ENCODE assay signal across 8 mouse cellular contexts in the genomic region with DNA sequence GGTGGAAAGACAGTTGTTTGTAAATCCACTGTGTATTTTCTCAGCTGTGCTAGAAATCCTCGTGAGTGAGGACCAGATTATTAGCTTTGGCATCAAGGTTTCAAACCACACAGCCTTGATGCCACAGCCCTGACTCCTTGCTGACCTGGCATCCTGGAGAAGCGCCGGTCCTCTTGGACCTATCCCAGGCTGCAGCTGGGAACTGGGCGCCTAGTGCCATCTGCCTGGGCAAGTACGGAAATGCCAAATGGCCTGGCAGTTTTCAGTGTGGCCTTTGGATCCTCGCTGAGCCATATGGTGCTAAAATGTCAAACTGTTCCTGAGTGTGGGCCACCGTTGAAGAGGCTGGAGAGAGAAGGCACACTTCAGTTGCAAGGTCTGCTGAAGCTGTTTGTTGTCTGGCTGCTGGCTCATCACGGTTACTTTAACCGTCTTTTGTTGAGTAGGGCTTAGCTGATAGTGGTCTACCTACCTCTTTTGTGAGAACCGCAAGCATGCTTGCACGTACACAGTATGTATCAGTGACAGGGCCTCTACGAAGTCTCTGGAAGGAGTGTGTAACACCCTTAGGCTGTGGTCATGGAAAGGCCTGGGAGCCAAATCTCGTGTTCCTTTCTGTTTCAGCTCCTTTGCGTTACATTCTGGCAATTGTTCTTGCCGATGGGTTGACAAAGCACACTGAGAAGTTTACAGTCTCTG. TPM values are rescaled to one million over a fixed set of nuclear protein-coding genes. Genes with fewer than 3 reads are reported as not detected.
A peak's percentile ranks its signal among the peaks of the same experiment; 100 is the strongest.
DNase-seq lines count a peak whose midpoint lies in the region; ATAC-seq lines count a peak whose summit lies in the region.

No protein-coding gene starts in this region.

- DNase-seq in ovary, postnatal 36 days (ENCODE audit: low spot score) = peak; percentile 57
- no peak for DNase-seq in ovary, postnatal 10 days (ENCODE audit: low spot score)
- peak; percentile 96 to 97 for DNase-seq in cerebellum, adult 18-20 months
- DNase-seq in gastrocnemius, postnatal 10 days = peak; percentile 65
- DNase-seq in kidney, adult 18-20 months = peak; percentile 39
- peak; percentile 31 to 60 for DNase-seq in lung, postnatal 4 days
- no peak for DNase-seq in thymus, postnatal 4 days

- no peak for ATAC-seq in erythroid progenitor cell, adult 5-6 weeks (replicated peaks; ENCODE audit: low FRiP score, poor library complexity, severe bottlenecking)

RNA-seq across cellular contexts. Expression of a gene that starts 53.3 kb away (rescaled TPM):
- total RNA-seq in gastrocnemius, postnatal 10 days (2021) = 10 to 100 TPM; 21.6 to 29.7 TPM
- 0.42 and 3.6 TPM in 2 replicates for total RNA-seq in erythroid progenitor cell, adult 5-6 weeks (2015; ENCODE audit: low replicate concordance)
- 1.5 TPM in 1 of 2 replicates, not detected in the other for total RNA-seq in erythroid progenitor cell, adult 5-6 weeks (2017; ENCODE audit: low replicate concordance)

RNA-seq across cellular contexts. Expression of a gene that starts 53.4 kb away (rescaled TPM):
- 10 to 100 TPM; 14.1 to 14.8 TPM for total RNA-seq in gastrocnemius, postnatal 10 days (2021)
- 2.9 and 8.6 TPM in 2 replicates for total RNA-seq in erythroid progenitor cell, adult 5-6 weeks (2015; ENCODE audit: low replicate concordance)
- total RNA-seq in erythroid progenitor cell, adult 5-6 weeks (2017; ENCODE audit: low replicate concordance) = 5.4 and 5.9 TPM in 2 replicates

Comparison
In these comparisons a context has a peak if more than half of its experiments do, and no peak if none do; other contexts are left out.
1. DNase-seq: peak in ovary, postnatal 36 days (single experiment), cerebellum, adult 18-20 months (2 of 2), gastrocnemius, postnatal 10 days (single experiment), kidney, adult 18-20 months (single experiment) and lung, postnatal 4 days (2 of 2); none in ovary, postnatal 10 days (single experiment) and thymus, postnatal 4 days (single experiment).
2. RNA of a gene that starts 53.3 kb away (total RNA-seq): 21.6 to 29.7 TPM in gastrocnemius, postnatal 10 days; 0.42 to 3.6 TPM in erythroid progenitor cell, adult 5-6 weeks; every median in the first group is over 4 times any median in the second.